In the genomic region with DNA sequence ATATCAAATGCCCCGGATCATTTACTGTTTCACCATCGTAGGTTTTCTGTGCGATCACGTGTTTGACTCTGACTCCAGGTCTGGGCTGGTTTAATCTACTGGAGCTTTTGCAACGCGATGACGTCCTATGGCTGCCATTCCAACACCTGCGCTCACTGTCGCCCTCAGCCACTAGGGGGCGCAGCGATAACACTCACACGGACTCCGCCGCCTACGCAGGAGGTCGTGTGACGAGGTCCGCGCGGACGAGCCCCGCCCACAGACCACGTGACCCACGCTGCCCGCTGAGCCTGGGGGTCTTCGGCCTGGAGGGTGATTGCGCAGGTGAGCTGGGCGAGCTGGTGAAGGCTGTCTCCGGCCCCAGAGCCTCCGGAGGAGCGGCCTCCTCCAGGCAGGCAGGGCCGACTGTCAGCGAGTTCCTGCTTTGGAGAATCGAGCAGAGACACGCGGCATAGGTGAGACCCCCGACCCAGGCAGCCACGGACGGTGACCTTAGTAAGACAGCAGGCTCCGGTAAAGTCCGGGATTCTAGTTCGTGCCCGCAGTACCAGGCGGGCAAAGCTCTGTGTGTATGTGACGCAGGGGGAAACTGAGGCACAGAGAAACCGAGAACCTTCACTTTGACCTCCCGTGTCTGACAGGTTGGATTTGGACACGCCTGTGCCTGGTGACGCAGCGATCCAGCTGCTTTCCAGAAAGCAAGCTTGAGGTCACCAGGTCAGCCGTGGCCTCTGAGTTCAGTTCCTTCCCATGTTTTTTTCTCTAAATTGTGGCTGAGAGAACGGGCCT, we compare ENCODE assay signal across 8 mouse cellular contexts. TPM values are rescaled to one million over a fixed set of nuclear protein-coding genes. Genes with fewer than 3 reads are reported as not detected.
A peak's percentile ranks its signal among the peaks of the same experiment; 100 is the strongest.
DNase-seq lines count a peak whose midpoint lies in the region; ATAC-seq and TF ChIP-seq lines count a peak whose summit lies in the region.

A gene (plus strand): TSS at position 120 of the 789 bp plus-strand sequence.

- H3K36me3 ChIP-seq in hindbrain, postnatal 0 days (ENCODE audit: insufficient read depth, low read length) = no peaks in the 10 kb centered on the region; the same call in 1 of the 2 replicates

- 5% methylated on average over 52 of the region's 52 CpGs for WGBS in hindbrain, postnatal 0 days

- no peak; the same call in none of the 2 replicates for TF ChIP-seq CTCF in gastrocnemius, adult 2 months (IDR thresholded peaks at IDR 0.05)
- peak; percentile 99 for TF ChIP-seq CTCF in hindbrain, postnatal 0 days (IDR thresholded peaks at IDR 0.05; ENCODE audit: low read depth)
- TF ChIP-seq CTCF in left cerebral cortex, adult 2 months (IDR thresholded peaks at IDR 0.05) = peak; percentile 100

- H3K4me2 ChIP-seq in hindbrain, postnatal 0 days (ENCODE audit: low read depth, low read length) = peak within 1 kb of the TSS; percentile 95

- H3K27me3 ChIP-seq in hindbrain, postnatal 0 days (ENCODE audit: insufficient read depth, low read length) = no peaks in the 10 kb centered on the region

- peak; percentile 97 for ATAC-seq in common myeloid progenitor, adult 5-6 weeks (replicated peaks; ENCODE audit: low read depth, poor library complexity, severe bottlenecking)
- ATAC-seq in hindbrain, postnatal 0 days = peak; percentile 83
- peak; percentile 98 for ATAC-seq in megakaryocyte, adult 5-6 weeks (ENCODE audit: poor library complexity, severe bottlenecking)

- H3K4me1 ChIP-seq in hindbrain, postnatal 0 days (ENCODE audit: insufficient read depth, low read length) = 0 out of 2 replicates have a peak, but pooled peaks cover 13% of the 10 kb centered on the region

- peak within 1 kb of the TSS; percentile 79 for H3K4me3 ChIP-seq in gastrocnemius, adult 2 months
- H3K4me3 ChIP-seq in hindbrain, postnatal 0 days (ENCODE audit: low read length) = peak within 1 kb of the TSS; percentile 55
- H3K4me3 ChIP-seq in left cerebral cortex, adult 2 months = peak within 1 kb of the TSS; percentile 85

- peak; percentile 96 for DNase-seq in ZHBTc4 (ENCODE audit: low read depth, low spot score)
- peak; percentile 97 for DNase-seq in gastrocnemius, adult 2 months
- peak; percentile 98 for DNase-seq in hindbrain, postnatal 0 days (ENCODE audit: low spot score)
- DNase-seq in left cerebral cortex, adult 2 months (ENCODE audit: extremely low spot score in 1 of 2, low spot score in 2 of 2) = peak; percentile 95 to 96
- DNase-seq in right cerebral cortex, adult 2 months (ENCODE audit: low spot score in 2 of 2) = peak; percentile 98 to 99
- peak; percentile 97 for DNase-seq in urinary bladder, postnatal 14 days (ENCODE audit: low spot score)

- no peaks in the 10 kb centered on the region for H3K9me3 ChIP-seq in hindbrain, postnatal 0 days (ENCODE audit: low read length)

- intact Hi-C loops in gastrocnemius, adult 2 months (cut with DNase I) = loop anchor here (2.0 kb wide), 1 partner anchor 31 kb away; no protein-coding TSS in a partner anchor
- intact Hi-C loops in left cerebral cortex, adult 2 months (cut with DNase I) = loop anchor here (1.0 to 5.0 kb wide), 2 partner anchors 32 to 216 kb away; a partner anchor contains a TSS

- peak within 1 kb of the TSS; percentile 99 for H3K27ac ChIP-seq in gastrocnemius, adult 2 months
- H3K27ac ChIP-seq in hindbrain, postnatal 0 days = peak within 1 kb of the TSS; percentile 70
- peak within 1 kb of the TSS; percentile 97 for H3K27ac ChIP-seq in left cerebral cortex, adult 2 months

- peak within 1 kb of the TSS; percentile 66 for H3K9ac ChIP-seq in hindbrain, postnatal 0 days (replicated peaks; ENCODE audit: low read length)

RNA-seq across cellular contexts. Expression of the gene that starts here (rescaled TPM):
- 19.6 and 33.4 TPM in 2 replicates for total RNA-seq in common myeloid progenitor, adult 5-6 weeks (2017)
- 100 to 1,000 TPM; 148 to 177 TPM for total RNA-seq in gastrocnemius, adult 2 months (2021)
- 223 and 230 TPM in 2 replicates for total RNA-seq in hindbrain, postnatal 0 days (2014; rRNA removed)
- 123 and 128 TPM in 2 replicates for polyA plus RNA-seq in hindbrain, postnatal 0 days (2015; fragmentation: Nextera tagmentation; extraction: Ambion mirVana)
- total RNA-seq in left cerebral cortex, adult 2 months (2021) = 100 to 1,000 TPM; 241 to 268 TPM
- 9.3 and 16.5 TPM in 2 replicates for total RNA-seq in megakaryocyte, adult 5-6 weeks (2015)
- total RNA-seq in megakaryocyte, adult 5-6 weeks (2017) = 8.0 and 9.8 TPM in 2 replicates

Comparison
In these comparisons a context has a peak if more than half of its experiments do, and no peak if none do; other contexts are left out.
1. Peak in every context shown above with its lines: DNase-seq, ATAC-seq, H3K4me3 ChIP-seq and H3K27ac ChIP-seq.